Mouse (Mus musculus): ENCODE results near the gene Mtx1.

DNA sequence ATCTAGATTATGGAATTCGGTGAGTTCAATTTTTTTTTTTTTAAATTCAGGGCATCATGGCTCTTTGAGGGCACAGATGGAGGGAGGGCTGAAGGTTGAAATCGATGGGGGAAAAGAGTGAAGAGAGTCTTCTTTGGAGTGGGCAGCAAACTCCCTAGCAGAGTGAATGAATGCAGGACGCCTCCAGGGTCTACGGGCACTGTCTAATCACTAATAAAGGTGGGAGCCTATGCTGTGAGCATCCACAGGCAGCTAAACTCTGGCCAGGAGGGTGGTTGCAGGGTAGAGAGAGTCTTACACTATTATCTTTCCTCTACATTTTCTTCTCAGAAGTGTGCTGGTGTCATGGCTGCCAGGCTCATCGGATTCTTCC is 23.8 kb downstream of the Mtx1 start:
- no peak for TF ChIP-seq CTCF (IDR thresholded peaks at IDR 0.05; ENCODE audit: low read depth)
- TF ChIP-seq EP300 (IDR thresholded peaks at IDR 0.05; ENCODE audit: low read depth) = no peak
